Mouse (Mus musculus) left cerebral cortex, adult 18-20 months (tissue): ENCODE measurements around the gene Lzic. TPM values are rescaled to one million over a fixed set of nuclear protein-coding genes. Genes with fewer than 3 reads are reported as not detected.

Experiments used
- DNase-seq, 2 experiments: peaks; one replicate each; pipeline ENCODE4 v3.0.0; 2021 to 2022; ENCODE audit warnings: low spot score in 2 of 2, mixed read lengths in 1 of 2
- microRNA-seq, 2 experiments: library from miRNA; unstranded; fragments of <30 nt; microRNA quantifications; one replicate each; pipeline ENCODE4 v1.2.0; 2021
- total RNA-seq, 2 experiments: library from RNA; stranded (reverse); gene quantifications; 2 replicates each; pipeline ENCODE4 v1.2.3; 2021

Lzic gene
- total RNA-seq, 2 experiments from 2014 or later, result 16.4 to 16.7 TPM

DNA sequence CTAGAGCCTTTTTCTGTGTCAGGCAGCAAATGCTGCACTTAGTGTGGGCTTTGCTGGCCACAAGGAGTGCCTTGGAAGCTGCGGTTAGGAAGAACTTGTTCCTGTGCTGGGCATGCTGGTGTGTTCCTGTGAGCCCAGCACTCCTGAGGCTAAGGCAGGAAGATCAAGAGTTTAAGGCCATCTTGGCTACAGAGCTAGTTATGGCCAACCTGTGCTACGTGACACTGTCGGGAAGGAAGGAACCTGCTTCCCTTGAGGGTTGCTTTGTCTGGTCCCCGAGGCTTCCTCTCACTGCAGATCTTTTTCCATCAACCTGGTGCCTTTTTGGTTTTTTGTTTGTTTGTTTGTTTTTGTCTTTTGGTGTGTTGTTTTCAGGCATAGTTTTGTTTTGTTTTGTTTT, 40.1 kb downstream of the Lzic start:
- DNase-seq, result no peak

DNA sequence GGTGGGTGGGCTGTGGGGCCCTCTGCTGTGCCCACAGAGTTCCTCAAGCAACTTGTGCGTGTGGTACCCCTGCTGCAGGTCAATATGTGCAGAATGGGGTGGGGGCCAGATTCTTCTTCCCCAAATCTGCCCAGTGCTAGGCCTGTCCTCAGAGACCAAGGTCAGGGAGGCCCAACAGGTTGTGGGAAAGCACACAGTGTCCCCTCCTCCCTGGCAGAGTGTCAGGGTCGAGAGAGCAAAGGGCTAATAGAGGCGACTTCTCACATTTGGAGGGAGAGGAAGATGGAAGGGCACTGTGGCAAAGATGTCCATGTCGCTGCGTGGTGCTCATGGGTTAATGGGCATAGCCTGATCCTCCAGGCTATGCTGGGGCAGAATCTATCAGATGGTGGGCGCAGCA, 40.8 kb downstream of the Lzic start:
- no peak for DNase-seq

DNA sequence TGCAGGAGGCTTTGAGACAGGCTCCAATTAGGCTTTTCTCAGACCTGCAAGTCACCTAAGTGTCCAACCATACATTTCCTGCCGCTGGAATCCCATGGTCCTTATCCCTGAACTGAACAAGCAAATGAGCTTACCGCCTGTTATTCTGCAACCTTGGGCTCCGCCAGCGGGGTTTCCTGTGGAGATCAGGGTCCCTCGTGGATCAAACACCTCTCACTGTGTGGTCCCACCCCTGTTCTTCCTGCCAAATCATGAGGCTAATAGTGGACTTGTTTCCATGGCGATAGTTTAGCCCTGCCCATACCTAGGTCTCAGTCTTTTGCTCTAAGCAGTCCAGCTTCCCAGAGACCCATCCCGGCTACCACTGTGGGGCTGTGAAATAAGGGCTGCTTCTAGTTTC, 41.3 kb downstream of the Lzic start:
- DNase-seq, result no peak

DNA sequence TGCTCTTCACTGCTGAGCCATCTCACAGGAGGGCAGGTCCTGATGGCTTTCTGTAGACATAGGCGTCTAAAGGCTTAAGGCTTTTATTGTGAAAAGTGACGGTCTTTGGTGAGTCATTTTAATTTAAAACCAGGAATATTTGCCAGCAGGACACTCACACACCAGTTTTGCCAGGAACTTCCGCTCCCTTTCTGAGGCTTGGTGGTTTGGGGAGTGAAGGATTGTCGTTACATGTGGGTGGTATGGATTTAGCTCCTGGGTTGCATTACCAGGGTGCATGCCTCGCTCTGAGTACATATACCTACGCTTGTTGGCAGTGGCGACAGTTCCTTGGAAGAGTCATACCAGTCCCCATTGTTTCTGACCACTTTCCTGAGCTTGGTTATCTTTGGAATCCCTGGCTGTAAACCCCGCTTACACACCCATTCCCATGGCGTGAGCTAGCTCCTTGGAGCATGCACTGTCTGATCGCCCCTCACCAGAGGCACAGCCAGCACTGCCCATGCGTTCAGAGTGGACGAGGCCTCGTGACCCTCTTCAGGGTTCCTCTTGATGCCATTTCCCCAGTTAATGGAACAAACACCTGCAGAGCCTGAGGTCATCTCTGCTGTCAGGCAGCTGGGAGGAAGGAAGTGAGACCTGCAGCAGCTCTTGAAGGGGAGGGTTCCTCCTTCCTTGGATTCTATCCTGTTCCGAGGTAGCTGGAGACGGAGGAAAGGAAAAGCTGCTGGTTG, 42.8 kb downstream of the Lzic start:
- no peak for DNase-seq

DNA sequence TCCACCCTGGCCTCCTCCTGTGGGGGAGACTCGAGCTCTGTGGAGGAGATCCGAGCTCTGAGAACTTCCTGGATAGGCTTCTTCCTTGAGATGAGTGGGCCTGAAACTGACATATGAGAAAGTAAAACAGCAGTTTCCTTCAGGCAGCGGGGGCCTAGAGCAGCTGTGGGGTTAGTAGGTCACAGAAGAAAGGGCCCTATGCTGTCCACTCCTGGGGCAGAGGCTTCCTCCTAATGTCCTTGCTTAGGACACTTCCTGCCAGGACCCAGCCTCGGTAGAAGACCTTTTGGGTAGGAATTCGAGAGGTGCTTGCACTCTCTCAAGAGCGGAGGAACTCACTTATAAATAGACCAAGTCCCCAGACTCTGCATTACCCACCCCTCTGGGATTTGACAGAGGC, 44.7 kb downstream of the Lzic start:
- no peak for DNase-seq

DNA sequence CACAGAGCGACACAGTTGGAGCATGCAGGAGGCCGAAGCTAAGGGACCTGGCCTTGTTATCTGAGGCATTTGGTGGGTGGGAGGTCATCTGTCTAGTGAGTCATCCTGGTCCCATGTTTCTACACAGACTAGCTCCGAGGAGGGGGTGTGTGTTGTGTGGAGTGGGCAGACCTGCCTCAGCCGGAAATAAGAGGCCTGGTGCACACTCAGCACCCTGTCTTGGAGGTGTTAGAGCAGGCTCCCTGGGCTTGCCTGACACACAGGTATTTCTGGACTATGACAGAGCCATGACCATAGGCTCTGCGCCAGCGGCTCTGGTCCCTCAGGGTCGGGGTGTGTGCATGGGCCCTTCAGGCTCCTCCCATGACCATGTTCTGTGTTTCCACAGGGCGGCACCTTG, 54.4 kb downstream of the Lzic start:
- DNase-seq, result no peak

DNA sequence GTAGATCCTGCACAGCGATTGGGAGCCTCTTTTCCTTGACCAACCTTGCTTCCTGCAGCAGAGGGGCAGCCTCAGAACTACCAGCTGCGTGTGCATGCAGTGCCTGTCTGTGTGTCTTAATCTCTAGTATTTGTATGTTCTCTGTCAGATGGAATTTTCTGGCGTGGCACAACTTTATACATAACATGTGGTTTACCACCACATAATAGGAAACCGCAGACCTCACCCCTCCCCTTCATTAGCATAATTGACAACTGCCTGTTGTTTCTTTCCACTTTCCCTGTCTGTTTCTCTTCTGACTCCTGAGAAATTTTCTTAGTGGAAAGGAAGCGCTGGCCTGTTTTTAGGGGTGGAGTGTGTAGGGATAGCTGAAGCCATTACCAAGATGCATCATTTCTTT, 56.9 kb downstream of the Lzic start:
- no peak for DNase-seq

DNA sequence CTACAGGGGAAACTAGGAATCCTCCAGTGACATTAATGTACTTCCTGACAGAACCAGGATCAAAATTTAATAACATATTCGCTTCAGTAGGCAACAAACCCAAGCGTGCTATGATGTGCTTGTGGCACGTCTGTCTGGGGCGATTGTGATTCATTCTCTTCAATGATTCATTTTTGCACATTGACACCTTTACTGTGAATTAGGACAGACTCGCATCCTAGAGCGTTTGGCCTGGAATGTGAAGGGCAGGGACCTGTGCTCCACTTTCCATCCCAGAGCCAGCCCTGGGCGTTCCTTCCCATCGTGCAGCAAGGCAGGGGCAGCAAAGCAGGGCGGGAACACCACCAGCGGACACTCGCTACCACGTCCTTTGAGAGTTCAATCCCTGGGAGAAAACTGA, 57.4 kb downstream of the Lzic start:
- no peak for DNase-seq

DNA sequence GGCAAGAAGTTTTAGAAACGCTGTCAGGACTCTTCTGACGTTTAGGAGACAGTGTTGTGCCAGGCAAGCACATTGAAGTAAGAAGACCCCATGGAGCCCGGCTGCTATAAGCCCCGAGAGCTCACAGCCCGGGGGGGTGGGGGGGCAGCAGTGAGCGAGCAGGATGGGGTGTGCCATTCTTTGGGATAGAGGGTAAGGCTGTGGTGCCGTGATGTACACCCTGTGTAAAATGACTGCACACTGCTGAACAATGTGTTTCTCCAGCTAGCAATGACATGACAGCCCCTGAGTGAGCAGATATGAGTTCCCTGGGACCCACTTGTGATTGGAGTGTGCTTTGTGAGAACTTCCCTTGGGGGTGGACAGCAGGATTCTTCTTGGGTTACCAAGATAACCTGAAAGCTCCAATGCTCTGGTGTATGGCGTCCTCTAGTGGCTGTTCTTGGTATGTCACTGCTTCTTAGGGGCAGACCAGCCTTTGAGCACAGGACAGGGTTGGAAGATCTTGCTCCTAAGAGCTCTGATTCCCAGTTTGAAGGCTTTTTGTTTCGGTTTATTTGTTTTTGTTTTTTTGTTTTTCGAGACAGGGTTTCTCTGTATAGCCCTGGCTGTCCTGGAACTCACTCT, 58.0 kb downstream of the Lzic start:
- peak; percentile 81 to 96 for DNase-seq

DNA sequence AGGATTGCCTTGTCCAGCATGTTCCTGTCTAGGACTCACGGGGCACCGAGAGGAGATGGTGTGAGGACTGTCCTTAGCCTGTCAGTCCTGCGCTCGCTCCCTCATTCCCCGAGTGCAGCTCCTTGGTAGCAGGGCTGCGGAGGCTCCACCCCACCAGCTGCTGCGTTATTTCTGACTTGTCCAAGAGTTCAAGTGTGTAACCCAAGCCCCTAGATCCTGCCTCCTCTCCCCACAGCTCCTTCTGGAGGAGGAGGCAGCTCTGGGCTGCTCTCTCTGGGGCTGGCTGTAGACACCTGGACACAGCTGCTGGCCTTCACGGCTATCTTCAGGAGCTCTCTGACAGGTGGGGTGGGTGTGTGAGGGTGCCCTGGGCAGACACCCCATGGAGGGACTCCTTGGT, 59.9 kb downstream of the Lzic start:
- DNase-seq, result no peak

Small RNAs within 50 kb of the gene (microRNA-seq; reads per million reads assigned to microRNA genes)
- 0 to 0.25 reads per million in 2 experiments for gene Mir5616

Other genes starting within 250 kb of the Lzic start
- gene Kif1b, start 177.5 kb upstream of the Lzic start, total RNA-seq, result 100 to 1,000 TPM; 429 to 451 TPM
- 100 to 1,000 TPM; 101 to 106 TPM for gene Ube4b, start 58.5 kb upstream of the Lzic start, total RNA-seq
- gene Rbp7, start 30.3 kb upstream of the Lzic start, total RNA-seq, result not detected
- not detected for gene Tmem274, start 7.9 kb upstream of the Lzic start, total RNA-seq
- 1 to 10 TPM; 7.0 to 9.3 TPM for gene Nmnat1, start within 50 bp of the Lzic start, total RNA-seq
- gene Ctnnbip1, start 33.0 kb downstream of the Lzic start, total RNA-seq, result 10 to 100 TPM; 33.0 to 33.3 TPM
- gene Clstn1, start 101.2 kb downstream of the Lzic start, total RNA-seq, result 1,000 to 10,000 TPM; 1,374 to 1,386 TPM
- gene Pik3cd, start 217.3 kb downstream of the Lzic start, total RNA-seq, result 10 to 100 TPM; 23.8 to 24.9 TPM